Mouse (Mus musculus) gastrocnemius, postnatal 25 days (tissue): ENCODE results near the gene Nsrp1. TPM values are rescaled to one million over a fixed set of nuclear protein-coding genes. Genes with fewer than 3 reads are reported as not detected.

Experiments used
- microRNA-seq, 2 experiments: library from miRNA; unstranded; fragments of <30 nt; microRNA quantifications; one replicate each; pipeline ENCODE4 v1.2.0; 2021; ENCODE audit warnings: borderline replicate concordance in 2 of 2
- total RNA-seq, 2 experiments: library from RNA; stranded (reverse); gene quantifications; 1 replicate in 1 of 2; 2 replicates in 1 of 2; pipeline ENCODE4 v1.2.3; 2021

Gene Nsrp1
- total RNA-seq, 2 experiments from 2014 or later: 9.5 to 10.3 TPM

Small RNA genes lying within 50 kb of the gene (microRNA-seq; reads per million reads assigned to microRNA genes)
- 522 to 908 reads per million in 2 experiments for gene Mir423

Other genes with a start within 250 kb of the Nsrp1 start
- gene Cpd, start 231.4 kb downstream of the Nsrp1 start, total RNA-seq: 10 to 100 TPM; 26.3 to 30.5 TPM
- not detected for gene Tmigd1, start 176.3 kb downstream of the Nsrp1 start, total RNA-seq
- 10 to 100 TPM; 25.8 to 30.3 TPM for gene Blmh, start 153.6 kb downstream of the Nsrp1 start, total RNA-seq
- under 1 TPM in 1 of 2 experiments, not detected in 1; 0.56 TPM for gene Slc6a4, start 79.8 kb downstream of the Nsrp1 start, total RNA-seq
- gene Efcab5, start 110.5 kb upstream of the Nsrp1 start, total RNA-seq: under 1 TPM; 0.10 to 0.13 TPM
- gene Ssh2, start 137.9 kb upstream of the Nsrp1 start, total RNA-seq: 10 to 100 TPM; 35.3 to 44.3 TPM